Mouse (Mus musculus) kidney, postnatal 0 days (tissue): ENCODE results near the gene Rasgef1c. TPM values are rescaled to one million over a fixed set of nuclear protein-coding genes. Genes with fewer than 3 reads are reported as not detected.

Experiments
- ATAC-seq: fragments of 200-750 bp; cut with Nextera tagmentation; replicated peaks from 2 replicates; pipeline ENCODE4 v1.8.0; 2017; ENCODE audit warnings: low read depth, moderate number of reproducible peaks, moderate TSS enrichment, moderate library complexity; ENCODE audit not compliant: low FRiP score
- DNase-seq: peaks from one replicate; pipeline ENCODE4 v3.0.0-alpha.2; 2016; ENCODE audit warnings: low spot score
- H3K27ac ChIP-seq: fragments of 300-500 bp; sonication (generic); 2 replicates; pipeline ENCODE4 v1.5.1; 2014; ENCODE audit warnings: mild to moderate bottlenecking
- H3K27me3 ChIP-seq: fragments of 300-500 bp; sonication (generic); 2 replicates; pipeline ENCODE4 v1.6.1; 2014; ENCODE audit warnings: low read length, mixed read lengths; ENCODE audit not compliant: insufficient read depth
- H3K36me3 ChIP-seq: fragments of 300-500 bp; sonication (generic); 2 replicates; pipeline ENCODE4 v1.6.1; 2014; ENCODE audit warnings: low read length, mixed read lengths; ENCODE audit not compliant: insufficient read depth
- H3K4me1 ChIP-seq: fragments of 300-500 bp; sonication (generic); replicated peaks from 2 replicates; pipeline ENCODE4 v1.6.1; 2014; ENCODE audit warnings: antibody characterized with exemption, low read length, mixed read lengths; ENCODE audit not compliant: insufficient read depth
- H3K4me2 ChIP-seq: fragments of 300-500 bp; sonication (generic); 2 replicates; pipeline ENCODE4 v1.6.1; 2014; ENCODE audit warnings: mild to moderate bottlenecking, low read length, moderate library complexity, mixed read lengths
- H3K4me3 ChIP-seq: fragments of 300-500 bp; sonication (generic); replicated peaks from 2 replicates; pipeline ENCODE4 v1.5.1; 2014; ENCODE audit warnings: low read depth, low read length
- H3K9ac ChIP-seq: fragments of 300-500 bp; sonication (generic); 2 replicates; pipeline ENCODE4 v1.6.1; 2014; ENCODE audit warnings: low read depth, low read length
- H3K9me3 ChIP-seq: fragments of 300-500 bp; sonication (generic); replicated peaks from 2 replicates; pipeline ENCODE4 v1.6.1; 2016; ENCODE audit warnings: low read length, inconsistent platforms, mixed read lengths
- CTCF ChIP-seq: IDR thresholded peaks from 2 replicates; pipeline ENCODE4 v1.5.1; 2016; ENCODE audit warnings: antibody characterized with exemption, low read depth, mild to moderate bottlenecking, moderate library complexity
- WGBS: fragments of 180-500 bp; shearing (Covaris S2); extraction: QIAGEN DNeasy Blood & Tissue Kit; methylation state at CpG from one replicate; pipeline ENCODE4 v1.1.7; 2014; 5-methylcytosine and 5-hydroxymethylcytosine counted together
- polyA plus RNA-seq: library from polyadenylated mRNA; unstranded; fragments of >200 nt; fragmentation: Nextera tagmentation; extraction: Ambion mirVana; gene quantifications from 2 replicates; pipeline ENCODE4 v1.2.1, GENCODE M21; 2015

Rasgef1c gene
- polyA plus RNA-seq, 1 experiment from 2014 or later, result 0.18 TPM

DNA sequence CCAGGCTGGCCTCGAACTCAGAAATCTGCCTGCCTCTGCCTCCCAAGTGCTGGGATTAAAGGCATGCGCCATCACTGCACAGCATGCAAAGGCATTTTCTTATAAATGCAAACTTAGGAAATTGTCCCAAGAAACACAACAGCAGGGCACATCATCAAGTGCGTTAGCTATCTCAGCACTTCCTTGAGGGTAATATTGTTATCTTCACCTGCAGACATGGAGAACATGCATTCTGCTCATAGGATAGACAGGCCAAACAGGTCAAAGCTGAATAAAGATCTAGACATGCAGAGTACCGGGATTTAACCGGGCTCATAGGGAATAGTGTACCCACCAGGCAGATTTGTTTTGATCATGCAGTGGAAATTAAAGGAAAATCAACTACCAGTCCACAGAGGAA is 9.6 kb upstream of the Rasgef1c start:
- peaks cover 5% of the 10 kb centered on the region; the same call in 1 of the 2 replicates for H3K36me3 ChIP-seq
- no peak for ATAC-seq
- no peak for DNase-seq
- no peak overlapping the region for H3K4me2 ChIP-seq
- TF ChIP-seq CTCF, result no peak
- 91% methylated on average over 5 of the region's 5 CpGs for WGBS
- H3K9me3 ChIP-seq, result no peaks in the 10 kb centered on the region
- H3K27ac ChIP-seq, result no peak overlapping the region
- H3K9ac ChIP-seq, result no peak overlapping the region
- no peaks in the 10 kb centered on the region for H3K27me3 ChIP-seq
- H3K4me3 ChIP-seq, result no peak overlapping the region
- H3K4me1 ChIP-seq, result no peaks in the 10 kb centered on the region

GRCm38 (mm10) chr11:49893806-49894205 is 7.8 kb upstream of the Rasgef1c start:
- no peak for TF ChIP-seq CTCF
- no peak overlapping the region for H3K4me2 ChIP-seq
- H3K4me1 ChIP-seq, result no peaks in the 10 kb centered on the region
- ATAC-seq (no peak), DNase-seq (no peak)
- H3K27ac ChIP-seq, result no peak overlapping the region
- H3K27me3 ChIP-seq, result no peaks in the 10 kb centered on the region
- 64% methylated on average over 11 of the region's 11 CpGs for WGBS
- no peaks in the 10 kb centered on the region for H3K36me3 ChIP-seq
- no peaks in the 10 kb centered on the region for H3K9me3 ChIP-seq
- no peak overlapping the region for H3K4me3 ChIP-seq
- no peak overlapping the region for H3K9ac ChIP-seq

DNA sequence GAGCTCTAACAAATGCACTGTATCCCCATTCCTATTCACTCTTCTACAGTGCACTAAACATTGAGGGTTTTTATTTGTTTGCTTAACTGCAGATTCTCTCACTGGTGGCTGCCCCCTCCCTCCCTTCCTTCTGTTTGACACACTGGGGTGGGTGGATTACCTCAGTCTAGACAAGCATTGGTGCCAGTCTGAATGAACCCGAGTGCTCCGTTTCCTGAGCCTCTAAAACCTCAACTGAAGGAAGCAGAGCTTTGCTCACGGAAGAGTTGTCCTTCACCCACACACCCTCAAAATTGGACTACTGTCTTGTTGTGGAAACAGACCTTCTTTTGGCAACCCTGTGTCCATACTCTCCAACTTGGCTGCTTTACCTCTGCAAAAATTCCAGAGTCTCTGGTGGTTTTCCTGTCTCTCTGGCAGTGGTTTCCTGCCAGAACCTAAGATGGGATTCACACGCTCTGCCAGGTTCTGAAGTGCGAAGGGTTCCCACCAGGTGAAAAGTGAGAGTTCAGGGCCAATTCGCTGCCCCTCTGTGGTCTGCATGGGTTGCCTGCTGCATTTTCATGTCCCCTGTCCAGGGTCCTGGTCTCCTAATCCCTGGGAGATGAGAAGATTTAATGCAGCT is 5.6 kb upstream of the Rasgef1c start:
- TF ChIP-seq CTCF, result no peak
- no peak for DNase-seq
- no peak overlapping the region for H3K4me2 ChIP-seq
- WGBS, result 49% methylated on average over 6 of the region's 6 CpGs
- no peaks in the 10 kb centered on the region for H3K36me3 ChIP-seq
- H3K27me3 ChIP-seq, result peaks cover 2% of the 10 kb centered on the region; the same call in 1 of the 2 replicates
- H3K9ac ChIP-seq, result no peak overlapping the region
- no peaks in the 10 kb centered on the region for H3K4me1 ChIP-seq
- no peak for ATAC-seq
- H3K27ac ChIP-seq, result no peak overlapping the region
- no peak overlapping the region for H3K4me3 ChIP-seq
- H3K9me3 ChIP-seq, result no peaks in the 10 kb centered on the region

DNA sequence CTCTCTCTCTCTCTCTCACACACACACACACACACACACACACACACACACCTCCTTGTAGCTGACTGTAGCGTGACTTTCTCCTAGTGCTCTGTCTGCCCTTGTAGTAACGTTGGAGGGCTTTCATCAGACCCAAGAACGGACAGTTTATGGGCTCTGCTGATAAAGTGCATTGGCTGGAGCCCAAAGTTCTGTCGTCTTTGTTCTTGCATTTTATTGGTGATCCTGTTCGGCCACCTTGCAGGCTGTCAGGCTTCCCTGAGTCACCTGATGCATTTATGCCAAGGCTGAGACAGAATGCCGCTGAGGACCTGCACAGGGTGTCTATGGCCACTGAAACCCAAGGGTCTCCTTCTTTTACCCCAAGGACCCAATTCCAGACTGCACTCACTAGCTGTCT is 1.6 kb upstream of the Rasgef1c start:
- Histone ChIP-seq H3K4me3 (no peak overlapping the region), H3K4me1 (0 out of 2 replicates have a peak, but pooled peaks cover 8% of the 10 kb centered on the region), H3K9me3 (no peaks in the 10 kb centered on the region), H3K27me3 (peaks cover 19% of the 10 kb centered on the region), H3K4me2 (no peak overlapping the region), H3K27ac (no peak overlapping the region), H3K9ac (no peak overlapping the region), H3K36me3 (no peaks in the 10 kb centered on the region)
- WGBS, result 23% methylated on average over 6 of the region's 6 CpGs
- no peak for DNase-seq
- no peak for TF ChIP-seq CTCF
- ATAC-seq, result no peak

DNA sequence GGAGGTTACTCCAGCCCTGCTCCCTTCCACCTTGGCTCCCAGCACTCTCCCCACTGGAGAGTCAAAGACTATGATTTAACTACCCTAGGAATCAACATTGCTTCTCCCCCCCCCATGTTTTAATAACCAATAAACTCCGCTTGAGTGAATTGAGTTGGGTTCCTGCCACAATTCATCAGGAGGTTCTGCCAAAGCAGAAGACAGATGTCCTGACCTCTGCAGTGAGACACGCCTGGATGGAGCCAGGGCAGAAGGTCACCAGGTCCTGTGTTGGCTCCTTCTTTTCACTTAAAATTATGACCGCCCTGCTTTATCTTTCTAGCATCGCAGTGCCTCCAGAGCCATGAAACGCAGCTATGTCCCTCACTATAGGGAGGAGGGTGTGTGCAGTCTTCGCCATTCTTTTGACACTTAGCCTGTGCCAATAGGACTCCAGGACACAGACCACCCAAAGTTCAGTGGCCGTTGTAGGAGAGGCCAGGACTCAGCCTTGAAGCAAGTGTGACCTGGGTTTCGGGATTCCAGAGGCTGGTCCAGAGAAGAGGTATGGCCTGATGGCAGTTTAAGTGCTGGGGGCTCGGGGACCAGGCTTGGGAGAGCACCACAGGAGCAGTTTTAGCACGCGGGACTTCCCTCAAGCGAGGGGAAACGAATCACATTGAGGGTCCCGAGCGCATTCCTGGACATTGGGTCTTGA is 525 bp upstream of the Rasgef1c start:
- Histone ChIP-seq H3K4me3 (peak overlapping the region; percentile 54), H3K4me1 (0 out of 2 replicates have a peak, but pooled peaks cover 8% of the 10 kb centered on the region), H3K27ac (no peak overlapping the region), H3K27me3 (peaks cover 19% of the 10 kb centered on the region), H3K36me3 (no peaks in the 10 kb centered on the region), H3K4me2 (peak overlapping the region; percentile 100), H3K9me3 (no peaks in the 10 kb centered on the region), H3K9ac (no peak overlapping the region)
- no peak for DNase-seq
- 8% methylated on average over 15 of the region's 15 CpGs for WGBS
- TF ChIP-seq CTCF, result no peak
- ATAC-seq, result no peak; the same call in 1 of the 2 replicates

DNA sequence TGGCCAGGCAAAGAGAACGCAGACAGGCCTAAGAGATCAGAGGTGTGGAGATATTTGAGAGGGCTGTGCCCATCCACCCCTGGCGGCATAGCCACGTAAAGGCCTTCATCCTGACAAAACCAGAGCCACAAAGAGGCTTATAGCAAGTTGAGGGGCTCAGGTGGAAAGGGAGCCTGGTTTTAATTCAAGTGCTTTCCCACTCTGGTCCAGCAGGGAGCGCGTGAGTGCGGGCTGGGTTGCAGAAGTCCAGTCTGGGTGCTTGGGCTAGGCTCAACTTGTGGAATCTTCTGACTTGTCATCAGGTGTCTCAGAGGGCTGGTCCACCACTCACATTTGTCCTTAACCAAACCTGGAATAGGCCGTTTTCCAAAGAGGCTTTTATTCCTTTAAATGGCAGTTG is 1.7 kb downstream of the Rasgef1c start:
- WGBS, result 10% methylated on average over 7 of the region's 7 CpGs

More for the DNA sequence above, 1.7 kb downstream of the Rasgef1c start:
- H3K27me3 ChIP-seq, result peaks cover 19% of the 10 kb centered on the region
- no peaks in the 10 kb centered on the region for H3K36me3 ChIP-seq
- DNase-seq (peak; percentile 72), ATAC-seq (no peak)
- no peaks in the 10 kb centered on the region for H3K9me3 ChIP-seq
- TF ChIP-seq CTCF, result peak; percentile 81
- no peak overlapping the region for H3K4me2 ChIP-seq
- no peak overlapping the region for H3K27ac ChIP-seq
- no peak overlapping the region for H3K9ac ChIP-seq
- H3K4me3 ChIP-seq, result no peak overlapping the region
- H3K4me1 ChIP-seq, result 0 out of 2 replicates have a peak, but pooled peaks cover 8% of the 10 kb centered on the region
